Mouse (Mus musculus): Measurements from ENCODE around the gene Cxcr4.

- TF ChIP-seq CTCF (conservative IDR thresholded peaks at IDR 0.05; ENCODE audit: insufficient read depth, insufficient read length, low read depth, low read length) (no peak), POLR2A (IDR thresholded peaks at IDR 0.05; ENCODE audit: low read depth, low read length) (no peak)
Measured at GRCm38 (mm10) chr1:128552545-128552944, 39.5 kb downstream of the Cxcr4 start.

All from kidney, adult 2 months (tissue).